Mouse (Mus musculus) megakaryocyte progenitor cell, adult 5-6 weeks (primary cell): Measurements from ENCODE around the gene Scrg1. TPM values are rescaled to one million over a fixed set of nuclear protein-coding genes. Genes with fewer than 3 reads are reported as not detected.
"Not testable (repeated sequence)": the region's sequence is repeated elsewhere in the genome, so short reads cannot be mapped to it uniquely, and the experiment has no call there.

ENCODE experiments used
- ATAC-seq: replicated peaks from 2 replicates; pipeline ENCODE4 v1.8.0; 2016; ENCODE audit warnings: mild to moderate bottlenecking, moderate TSS enrichment, inconsistent platforms; ENCODE audit not compliant: poor library complexity
- total RNA-seq, 2 experiments: library from RNA; stranded (forward) in 1 of 2; stranded (reverse) in 1 of 2; fragments of 157-497, 149-512 nt in 1 of 2; fragments of 200-1000 nt in 1 of 2; gene quantifications; 2 replicates each; pipeline versions ENCODE4 v1.2.3 to v1.2.4; 2015 to 2017

The Scrg1 gene
- total RNA-seq, 2 experiments from 2014 or later, result 1.6 TPM; not detected in 1

DNA sequence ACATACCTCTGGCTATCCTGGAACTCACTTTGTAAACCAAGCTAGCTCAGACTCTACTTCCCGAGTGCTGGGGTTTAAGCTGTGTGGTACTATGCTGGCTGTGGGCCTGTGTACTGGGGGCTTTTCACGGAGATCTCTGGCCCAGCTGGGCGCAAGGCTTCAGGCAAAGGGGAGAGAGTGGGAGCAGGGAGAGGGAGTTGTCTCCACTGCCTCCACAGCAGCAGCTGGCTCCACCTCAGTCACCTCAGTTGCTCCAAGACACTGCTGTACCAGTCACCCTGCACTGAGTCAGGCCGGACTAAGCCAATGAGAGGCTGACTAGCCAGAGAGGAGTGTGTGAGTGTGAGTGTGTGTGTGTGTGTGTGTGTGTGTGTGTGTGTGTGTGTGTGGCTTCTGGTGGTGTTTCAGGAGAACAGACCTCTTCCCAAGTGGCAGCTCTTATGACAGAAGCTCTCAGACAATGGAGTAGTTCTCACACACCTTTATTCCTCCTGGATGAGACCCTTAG, 51.9 kb downstream of the Scrg1 start:
- ATAC-seq, result no peak

DNA sequence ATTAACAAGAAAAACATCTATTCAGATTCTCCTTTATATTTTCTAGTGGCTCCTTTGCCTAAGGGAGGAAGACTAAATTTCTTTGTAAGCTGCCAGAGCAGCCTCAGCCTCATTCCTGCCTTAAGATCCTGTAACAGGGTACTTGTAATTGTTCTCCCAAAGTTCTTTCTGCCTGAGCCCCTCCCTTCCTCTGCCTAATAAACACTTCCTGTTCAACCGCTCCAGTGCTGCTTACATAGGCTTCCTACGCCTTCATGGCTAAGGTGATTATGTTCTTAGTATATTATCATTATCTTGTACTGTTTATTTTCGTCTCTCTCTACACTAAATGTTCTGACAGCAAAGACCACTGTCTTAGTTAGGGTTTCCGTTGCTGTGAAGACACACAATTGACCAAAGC, 52.9 kb downstream of the Scrg1 start:
- ATAC-seq, result no peak

DNA sequence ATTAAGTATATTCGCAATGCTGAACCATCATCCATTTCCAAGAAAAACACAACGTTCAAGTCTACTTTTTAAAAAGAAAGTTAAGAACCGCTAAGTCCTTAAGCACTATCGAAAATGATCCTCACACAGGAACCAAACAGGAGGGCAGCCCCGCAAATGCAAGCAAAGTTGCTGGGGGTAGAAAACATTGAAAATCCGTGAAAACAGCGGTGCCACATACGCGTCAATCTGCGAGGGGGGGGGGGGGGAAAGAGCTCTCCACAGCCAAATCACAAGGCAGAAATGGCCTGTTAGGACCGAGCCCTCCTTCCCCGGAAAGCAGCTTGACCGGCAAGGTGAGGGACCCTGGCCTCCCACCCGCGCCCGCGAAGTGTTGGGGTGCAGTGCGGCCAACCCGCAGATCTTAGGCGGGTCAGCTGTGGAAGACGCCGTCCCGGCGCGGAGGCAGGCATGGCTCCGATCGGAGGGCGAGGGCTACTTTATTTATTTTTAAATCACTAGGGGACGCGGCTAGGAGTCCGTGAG, 55.1 kb downstream of the Scrg1 start:
- ATAC-seq, result no peak; the same call in 1 of the 2 replicates

DNA sequence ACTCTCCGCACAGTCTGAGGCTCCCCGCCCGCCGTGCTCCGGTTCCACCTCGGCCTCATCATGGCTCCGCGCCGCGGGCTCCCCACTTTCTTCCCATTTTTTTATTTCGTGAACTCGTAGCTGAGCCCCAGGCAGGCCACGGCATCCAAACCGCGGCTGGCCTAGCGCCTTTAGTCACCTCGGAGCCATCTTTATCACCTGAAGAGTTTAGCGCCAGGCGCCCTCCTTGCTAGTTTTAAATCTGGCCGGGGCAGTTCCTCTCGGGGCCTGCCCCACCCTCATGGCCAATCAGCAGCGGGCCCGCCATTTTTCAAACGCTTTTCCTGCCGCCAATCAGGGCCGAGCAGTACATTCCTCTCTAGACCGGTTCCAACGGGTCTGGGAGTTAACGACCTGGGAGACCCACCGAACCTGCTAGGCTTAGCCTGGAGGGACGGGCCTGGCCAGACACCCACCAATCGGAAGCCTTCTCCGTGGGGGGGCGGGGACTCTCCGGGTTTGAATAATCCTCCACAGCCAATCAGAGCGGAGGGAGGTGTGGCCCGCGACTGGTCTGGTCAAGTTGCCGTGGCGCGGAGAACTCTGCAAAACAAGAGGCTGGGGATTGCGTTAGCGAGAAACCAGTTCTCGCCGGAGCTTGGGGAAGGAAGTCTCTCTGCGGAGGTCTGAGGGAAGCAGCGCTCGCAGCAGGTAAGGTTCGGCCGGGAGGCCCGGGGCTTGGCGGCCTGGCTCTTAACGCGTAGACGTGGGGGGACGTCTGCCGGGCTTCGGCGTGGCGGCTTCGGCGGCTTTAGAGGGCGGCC, 55.8 kb downstream of the Scrg1 start, which contains the start of gene Hmgb2:
Gene Hmgb2, plus strand, starts transcription at position 592 of the 803 bp plus-strand sequence.
- ATAC-seq, result peak; percentile 90

DNA sequence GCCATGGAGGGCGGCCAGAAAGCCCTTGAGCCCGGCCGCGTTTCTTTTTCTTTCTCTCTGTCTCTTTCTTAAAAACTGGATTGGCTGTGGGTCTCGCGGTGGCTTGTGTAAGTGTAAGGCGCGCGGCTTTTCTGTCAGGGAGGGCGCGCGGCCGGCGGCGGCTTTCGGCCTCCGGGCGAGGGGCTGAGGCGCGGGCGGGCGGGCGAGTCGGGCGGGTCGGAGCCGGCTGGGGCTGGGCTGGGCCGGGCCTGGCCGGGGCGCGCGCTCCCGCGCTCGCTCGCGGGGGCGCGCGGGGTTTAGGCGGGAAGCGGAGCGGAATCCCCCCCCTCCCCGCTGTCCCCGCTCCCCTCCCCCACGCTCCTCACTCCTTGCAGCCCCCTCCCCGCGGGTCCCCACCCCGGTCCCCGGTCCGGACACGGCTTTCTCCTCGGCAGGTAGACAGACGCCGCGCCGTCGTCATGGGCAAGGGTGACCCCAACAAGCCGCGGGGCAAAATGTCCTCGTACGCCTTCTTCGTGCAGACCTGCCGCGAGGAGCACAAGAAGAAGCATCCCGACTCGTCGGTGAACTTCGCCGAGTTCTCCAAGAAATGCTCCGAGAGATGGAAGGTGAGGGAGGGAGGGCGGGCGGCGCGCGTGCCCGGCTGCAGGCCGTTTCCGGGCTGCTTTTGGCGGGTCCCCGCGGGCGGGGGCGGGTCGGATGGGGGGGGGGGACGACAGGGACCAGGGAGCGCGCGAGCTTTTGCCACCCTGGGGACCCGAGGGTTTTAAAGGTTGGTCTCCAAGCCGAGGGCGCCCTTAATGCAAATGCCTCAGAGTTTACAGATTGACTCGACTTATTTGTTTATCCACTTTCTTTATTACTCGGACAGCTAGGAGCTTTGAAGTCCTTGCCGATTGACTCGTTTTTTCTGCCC, 56.7 kb downstream of the Scrg1 start:
- no peak; the same call in 1 of the 2 replicates for ATAC-seq

DNA sequence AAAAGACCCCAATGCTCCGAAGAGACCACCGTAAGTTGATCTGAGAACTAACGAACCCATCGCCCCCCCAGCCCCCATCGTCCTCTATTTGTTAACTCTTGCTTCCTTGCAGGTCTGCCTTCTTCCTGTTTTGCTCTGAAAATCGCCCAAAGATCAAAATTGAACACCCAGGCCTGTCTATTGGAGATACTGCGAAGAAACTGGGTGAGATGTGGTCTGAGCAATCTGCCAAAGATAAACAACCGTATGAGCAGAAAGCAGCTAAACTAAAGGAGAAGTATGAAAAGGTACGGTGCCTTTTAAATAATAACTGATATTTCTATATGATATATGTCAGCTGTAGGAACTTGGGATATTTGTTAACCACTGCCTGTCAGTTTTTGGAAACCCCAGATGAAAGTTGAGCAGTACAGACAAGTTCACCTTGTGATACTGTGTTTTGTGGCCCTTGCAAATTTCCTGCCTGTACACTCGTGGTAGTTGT, 57.5 kb downstream of the Scrg1 start:
- not testable (repeated sequence) for ATAC-seq

DNA sequence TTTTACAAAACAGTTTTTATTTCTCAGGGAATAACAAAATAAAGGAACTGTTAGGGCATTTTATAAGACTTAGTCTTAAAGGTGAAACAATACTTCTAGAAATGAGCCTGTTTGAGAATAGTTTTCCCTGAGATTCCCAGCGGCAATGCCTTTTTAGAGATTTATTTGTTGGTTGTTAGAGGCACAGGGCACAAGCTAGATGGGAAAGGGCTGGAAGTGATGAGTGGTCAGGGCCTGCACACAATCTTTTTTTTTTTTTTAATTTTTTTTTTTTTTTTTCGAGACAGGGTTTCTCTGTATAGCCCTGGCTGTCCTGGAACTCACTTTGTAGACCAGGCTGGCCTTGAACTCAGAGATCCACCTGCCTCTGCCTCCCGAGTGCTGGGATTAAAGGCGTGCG, 61.0 kb downstream of the Scrg1 start:
- ATAC-seq, result not testable (repeated sequence)

DNA sequence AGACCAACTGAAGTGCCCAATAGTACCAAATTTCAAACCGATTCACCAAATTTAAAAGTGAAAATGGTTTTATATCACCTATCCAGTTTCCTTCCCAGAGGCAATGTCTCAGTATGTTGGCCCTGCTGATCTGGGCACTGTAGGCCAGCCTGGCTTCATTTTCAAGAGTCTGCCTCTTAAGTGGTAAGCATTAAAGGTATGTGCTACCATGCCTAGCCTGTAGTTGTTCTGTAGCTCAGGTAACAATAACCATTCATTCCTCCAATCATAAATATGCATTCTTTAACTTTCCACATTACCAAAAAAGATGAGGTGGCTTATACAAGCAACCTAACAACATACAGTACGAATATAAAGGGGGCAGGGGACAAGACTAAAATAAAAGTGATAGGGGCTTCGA, 62.0 kb downstream of the Scrg1 start:
- ATAC-seq, result 0 out of 2 replicates have a peak, but pooled peaks have one; percentile 16

DNA sequence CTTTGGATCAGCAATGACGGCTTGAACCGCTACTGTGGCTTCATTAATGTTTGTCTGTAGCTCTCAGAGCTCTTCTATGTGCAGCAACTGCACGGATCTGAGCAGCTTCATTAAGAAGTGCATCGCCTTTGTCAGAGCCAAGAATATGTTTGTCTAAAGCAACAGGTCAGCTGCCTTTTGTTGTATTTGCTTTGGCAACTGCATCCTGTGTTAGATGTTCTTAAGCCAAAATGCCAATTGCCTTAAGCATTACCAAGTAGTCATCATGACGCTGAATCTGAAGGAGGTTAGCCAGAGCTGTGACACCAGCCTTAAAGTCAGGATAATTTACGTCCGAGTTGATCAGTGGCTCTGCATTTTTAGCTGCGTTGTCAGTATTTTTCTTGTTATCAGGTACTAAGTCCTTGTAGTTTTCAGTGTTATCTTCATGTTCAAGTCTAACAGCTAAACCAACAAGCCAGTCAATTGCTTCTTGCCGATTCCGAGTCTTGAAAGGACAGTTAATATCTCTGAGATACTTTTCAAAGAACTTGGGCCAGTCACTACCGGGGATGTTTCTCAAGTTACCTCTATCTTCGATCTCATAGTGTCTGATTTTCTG, 64.6 kb downstream of the Scrg1 start:
- ATAC-seq, result peak; percentile 73

Other genes with a start within 250 kb of the Scrg1 start
- not detected in 2 replicates for gene Hand2, start 134.9 kb upstream of the Scrg1 start, total RNA-seq (2015)
- not detected in 2 replicates for gene Hand2, start 134.9 kb upstream of the Scrg1 start, total RNA-seq (2017)
- 56.9 and 60.7 TPM in 2 replicates for gene Sap30, start 31.9 kb downstream of the Scrg1 start, total RNA-seq (2015)
- gene Sap30, start 31.9 kb downstream of the Scrg1 start, total RNA-seq (2017), result 73.0 and 90.5 TPM in 2 replicates
- gene Hmgb2, start 56.0 kb downstream of the Scrg1 start, total RNA-seq (2015), result 432 and 457 TPM in 2 replicates
- gene Hmgb2, start 56.0 kb downstream of the Scrg1 start, total RNA-seq (2017), result 491 and 530 TPM in 2 replicates
- 15.5 and 15.9 TPM in 2 replicates for gene Galnt7, start 197.1 kb downstream of the Scrg1 start, total RNA-seq (2015)
- 17.9 and 20.4 TPM in 2 replicates for gene Galnt7, start 197.1 kb downstream of the Scrg1 start, total RNA-seq (2017)